9 mouse cellular contexts compared by ENCODE assay signal in genomic region chr4:136149045-136149379, GRCm38 (mm10). TPM values are rescaled to one million over a fixed set of nuclear protein-coding genes. Genes with fewer than 3 reads are reported as not detected.
DNase-seq lines count a peak whose midpoint lies in the region; ATAC-seq and TF ChIP-seq lines count a peak whose summit lies in the region.
"Had no signal": no experiment of that assay in that cellular context is flagged by ENCODE, and none has a peak within 500 bp of the region (broad histone marks: within the 10 kb centered on the region; RNA-seq: fewer than 3 reads in every experiment).

No protein-coding gene starts in this region.

- no peak overlapping the region for H3K9ac ChIP-seq in hindbrain, postnatal 0 days (replicated peaks; ENCODE audit: low read length)
- no peak overlapping the region for H3K9ac ChIP-seq in midbrain, embryonic 11.5 days (ENCODE audit: low read length)
- no peak overlapping the region for H3K9ac ChIP-seq in midbrain, embryonic 15.5 days
- no peak overlapping the region for H3K9ac ChIP-seq in neural tube, embryonic 13.5 days

- H3K9me3 ChIP-seq in hindbrain, embryonic 10.5 days: peaks cover 3% of the 10 kb centered on the region; the same call in 1 of the 2 replicates
- no peaks in the 10 kb centered on the region for H3K9me3 ChIP-seq in hindbrain, postnatal 0 days (ENCODE audit: low read length)
- H3K9me3 ChIP-seq in midbrain, embryonic 11.5 days (ENCODE audit: control insufficient read depth, low read length): no peaks in the 10 kb centered on the region
- H3K9me3 ChIP-seq in midbrain, embryonic 15.5 days: no peaks in the 10 kb centered on the region
- no peaks in the 10 kb centered on the region for H3K9me3 ChIP-seq in neural tube, embryonic 13.5 days

- H3K4me1 ChIP-seq in hindbrain, embryonic 10.5 days (replicated peaks): peaks cover 71% of the 10 kb centered on the region
- peaks cover 3% of the 10 kb centered on the region; the same call in 1 of the 2 replicates for H3K4me1 ChIP-seq in hindbrain, postnatal 0 days (ENCODE audit: insufficient read depth, low read length)
- H3K4me1 ChIP-seq in midbrain, embryonic 11.5 days (ENCODE audit: control insufficient read depth, insufficient read depth, low read length): peaks cover 40% of the 10 kb centered on the region
- H3K4me1 ChIP-seq in midbrain, embryonic 15.5 days: peaks cover 30% of the 10 kb centered on the region
- peaks cover 8% of the 10 kb centered on the region for H3K4me1 ChIP-seq in embryonic fibroblast, embryonic 13.5 days (ENCODE audit: control insufficient read depth, insufficient read depth, low read length)
- H3K4me1 ChIP-seq in neural tube, embryonic 13.5 days (replicated peaks): peaks cover 52% of the 10 kb centered on the region

- TF ChIP-seq POLR2A in embryonic fibroblast, embryonic 13.5 days (IDR thresholded peaks at IDR 0.05; ENCODE audit: low read depth, low read length): no peak

- peak overlapping the region; percentile 100 for H3K27ac ChIP-seq in hindbrain, embryonic 10.5 days
- H3K27ac ChIP-seq in hindbrain, postnatal 0 days: no peak overlapping the region
- peak overlapping the region; percentile 36; the same call in 1 of the 2 replicates for H3K27ac ChIP-seq in midbrain, embryonic 11.5 days (ENCODE audit: low read depth, low read length)
- H3K27ac ChIP-seq in midbrain, embryonic 15.5 days: no peak overlapping the region
- peak overlapping the region; percentile 71; the same call in 1 of the 2 replicates for H3K27ac ChIP-seq in embryonic fibroblast, embryonic 13.5 days (ENCODE audit: insufficient read depth, low read length)
- H3K27ac ChIP-seq in neural tube, embryonic 13.5 days (replicated peaks): peak overlapping the region; percentile 93; the same call in 1 of the 2 replicates

- no peak for ATAC-seq in hindbrain, postnatal 0 days
- no peak for ATAC-seq in midbrain, embryonic 11.5 days (ENCODE audit: low FRiP score)
- ATAC-seq in midbrain, embryonic 15.5 days (replicated peaks): no peak
- no peak for ATAC-seq in neural tube, embryonic 13.5 days (ENCODE audit: low read depth)
- ATAC-seq in megakaryocyte-erythroid progenitor cell, adult 5-6 weeks (replicated peaks; ENCODE audit: low FRiP score, low TSS enrichment, poor library complexity, severe bottlenecking): no peak

- WGBS in hindbrain, embryonic 10.5 days: 74% methylated on average over 2 of the region's 2 CpGs
- 84% methylated on average over 2 of the region's 2 CpGs for WGBS in hindbrain, postnatal 0 days
- WGBS in midbrain, embryonic 11.5 days: 77% methylated on average over 2 of the region's 2 CpGs
- 82% methylated on average over 2 of the region's 2 CpGs for WGBS in midbrain, embryonic 15.5 days
- WGBS in neural tube, embryonic 13.5 days: 90% methylated on average over 2 of the region's 2 CpGs

- DNase-seq in hindbrain, embryonic 10.5 days (ENCODE audit: low spot score): no peak
- no peak for DNase-seq in hindbrain, postnatal 0 days (ENCODE audit: low spot score)
- peak; percentile 88 for DNase-seq in midbrain, embryonic 11.5 days (ENCODE audit: low spot score, missing footprints)
- DNase-seq in left cerebral cortex, adult 18-20 months (ENCODE audit: low spot score in 2 of 2): no peak
- DNase-seq: cerebellum, postnatal 36 days had no signal

- peaks cover 11% of the 10 kb centered on the region; the same call in 1 of the 2 replicates for H3K27me3 ChIP-seq in hindbrain, embryonic 10.5 days (ENCODE audit: insufficient read depth, poor library complexity, severe bottlenecking)
- H3K27me3 ChIP-seq in hindbrain, postnatal 0 days (ENCODE audit: insufficient read depth, low read length): peaks cover 13% of the 10 kb centered on the region
- H3K27me3 ChIP-seq in midbrain, embryonic 11.5 days (ENCODE audit: control insufficient read depth, insufficient read depth, low read length): no peaks in the 10 kb centered on the region
- H3K27me3 ChIP-seq in midbrain, embryonic 15.5 days (replicated peaks): 0 out of 2 replicates have a peak, but pooled peaks cover 4% of the 10 kb centered on the region
- H3K27me3 ChIP-seq in neural tube, embryonic 13.5 days: peaks cover 24% of the 10 kb centered on the region

- H3K4me2 ChIP-seq in hindbrain, postnatal 0 days (ENCODE audit: low read depth, low read length): no peak overlapping the region
- H3K4me2 ChIP-seq in midbrain, embryonic 11.5 days: no peak overlapping the region
- H3K4me2 ChIP-seq in midbrain, embryonic 15.5 days: no peak overlapping the region
- H3K4me2 ChIP-seq in neural tube, embryonic 13.5 days: no peak overlapping the region

- peaks cover 13% of the 10 kb centered on the region for H3K36me3 ChIP-seq in hindbrain, embryonic 10.5 days
- H3K36me3 ChIP-seq in hindbrain, postnatal 0 days (ENCODE audit: insufficient read depth, low read length): no peaks in the 10 kb centered on the region
- no peaks in the 10 kb centered on the region for H3K36me3 ChIP-seq in midbrain, embryonic 11.5 days (ENCODE audit: control insufficient read depth, insufficient read depth, low read length)
- no peaks in the 10 kb centered on the region for H3K36me3 ChIP-seq in midbrain, embryonic 15.5 days (replicated peaks)
- H3K36me3 ChIP-seq in neural tube, embryonic 13.5 days: no peaks in the 10 kb centered on the region

- peak overlapping the region; percentile 92 for H3K4me3 ChIP-seq in hindbrain, embryonic 10.5 days
- no peak overlapping the region for H3K4me3 ChIP-seq in hindbrain, postnatal 0 days (ENCODE audit: low read length)
- H3K4me3 ChIP-seq in midbrain, embryonic 11.5 days (ENCODE audit: low read depth, low read length): no peak overlapping the region
- H3K4me3 ChIP-seq in midbrain, embryonic 15.5 days: no peak overlapping the region
- H3K4me3 ChIP-seq in embryonic fibroblast, embryonic 13.5 days (ENCODE audit: insufficient read depth, low read length): no peak overlapping the region
- no peak overlapping the region for H3K4me3 ChIP-seq in neural tube, embryonic 13.5 days

- no peak for TF ChIP-seq CTCF in hindbrain, postnatal 0 days (IDR thresholded peaks at IDR 0.05; ENCODE audit: low read depth)
- TF ChIP-seq CTCF in embryonic fibroblast, embryonic 13.5 days (IDR thresholded peaks at IDR 0.05; ENCODE audit: borderline replicate concordance, insufficient read depth, low read length): no peak

RNA-seq across cellular contexts. Expression of gene Id3, which starts 5.7 kb away (rescaled TPM):
- polyA plus RNA-seq in hindbrain, embryonic 10.5 days (2016; fragmentation: Nextera tagmentation; extraction: Ambion mirVana): 576 and 684 TPM in 2 replicates
- 204 and 344 TPM in 2 replicates for total RNA-seq in hindbrain, postnatal 0 days (2014; rRNA removed)
- polyA plus RNA-seq in hindbrain, postnatal 0 days (2015; fragmentation: Nextera tagmentation; extraction: Ambion mirVana): 253 and 254 TPM in 2 replicates
- 500 and 543 TPM in 2 replicates for polyA plus RNA-seq in midbrain, embryonic 11.5 days (2014; fragmentation: Nextera tagmentation; extraction: Ambion mirVana)
- polyA plus RNA-seq in midbrain, embryonic 15.5 days (2015; fragmentation: Nextera tagmentation; extraction: Ambion mirVana): 127 and 151 TPM in 2 replicates
- 201 and 239 TPM in 2 replicates for polyA plus RNA-seq in embryonic fibroblast, embryonic 13.5 days (2011; ENCODE audit: insufficient read length, low read depth, missing spikeins)
- 235 and 273 TPM in 2 replicates for polyA plus RNA-seq in neural tube, embryonic 13.5 days (2015; fragmentation: Nextera tagmentation; extraction: Ambion mirVana)
- 1.5 and 7.8 TPM in 2 replicates for total RNA-seq in megakaryocyte-erythroid progenitor cell, adult 5-6 weeks (2014; fragmentation: Nextera tagmentation)
- 1.9 and 3.1 TPM in 2 replicates for total RNA-seq in megakaryocyte-erythroid progenitor cell, adult 5-6 weeks (2017)
- 10 to 100 TPM; 34.9 to 43.2 TPM for total RNA-seq in left cerebral cortex, adult 18-20 months (2021)

RNA-seq across cellular contexts. Expression of gene E2f2, which starts 23.2 kb away (rescaled TPM):
- 9.0 and 9.4 TPM in 2 replicates for polyA plus RNA-seq in hindbrain, embryonic 10.5 days (2016; fragmentation: Nextera tagmentation; extraction: Ambion mirVana)
- 3.5 and 3.7 TPM in 2 replicates for total RNA-seq in hindbrain, postnatal 0 days (2014; rRNA removed)
- polyA plus RNA-seq in hindbrain, postnatal 0 days (2015; fragmentation: Nextera tagmentation; extraction: Ambion mirVana): 2.3 and 2.4 TPM in 2 replicates
- polyA plus RNA-seq in midbrain, embryonic 11.5 days (2014; fragmentation: Nextera tagmentation; extraction: Ambion mirVana): 6.8 and 8.0 TPM in 2 replicates
- 2.2 and 2.3 TPM in 2 replicates for polyA plus RNA-seq in midbrain, embryonic 15.5 days (2015; fragmentation: Nextera tagmentation; extraction: Ambion mirVana)
- polyA plus RNA-seq in embryonic fibroblast, embryonic 13.5 days (2011; ENCODE audit: insufficient read length, low read depth, missing spikeins): 0.78 and 1.1 TPM in 2 replicates
- polyA plus RNA-seq in neural tube, embryonic 13.5 days (2015; fragmentation: Nextera tagmentation; extraction: Ambion mirVana): 2.5 and 3.3 TPM in 2 replicates
- total RNA-seq in megakaryocyte-erythroid progenitor cell, adult 5-6 weeks (2014; fragmentation: Nextera tagmentation): 11.1 and 17.0 TPM in 2 replicates
- 4.5 and 10.2 TPM in 2 replicates for total RNA-seq in megakaryocyte-erythroid progenitor cell, adult 5-6 weeks (2017)
- under 1 TPM; 0.30 to 0.40 TPM for total RNA-seq in left cerebral cortex, adult 18-20 months (2021)

RNA-seq across cellular contexts. Expression of gene Asap3, which starts 57.2 kb away (rescaled TPM):
- polyA plus RNA-seq in hindbrain, embryonic 10.5 days (2016; fragmentation: Nextera tagmentation; extraction: Ambion mirVana): 5.2 and 6.5 TPM in 2 replicates
- 9.1 and 10.5 TPM in 2 replicates for total RNA-seq in hindbrain, postnatal 0 days (2014; rRNA removed)
- 4.1 TPM in 2 replicates for polyA plus RNA-seq in hindbrain, postnatal 0 days (2015; fragmentation: Nextera tagmentation; extraction: Ambion mirVana)
- polyA plus RNA-seq in midbrain, embryonic 11.5 days (2014; fragmentation: Nextera tagmentation; extraction: Ambion mirVana): 2.8 and 3.2 TPM in 2 replicates
- polyA plus RNA-seq in midbrain, embryonic 15.5 days (2015; fragmentation: Nextera tagmentation; extraction: Ambion mirVana): 5.1 and 5.2 TPM in 2 replicates
- polyA plus RNA-seq in embryonic fibroblast, embryonic 13.5 days (2011; ENCODE audit: insufficient read length, low read depth, missing spikeins): 7.0 and 8.5 TPM in 2 replicates
- 8.6 and 8.8 TPM in 2 replicates for polyA plus RNA-seq in neural tube, embryonic 13.5 days (2015; fragmentation: Nextera tagmentation; extraction: Ambion mirVana)
- not detected in 2 replicates for total RNA-seq in megakaryocyte-erythroid progenitor cell, adult 5-6 weeks (2014; fragmentation: Nextera tagmentation)
- total RNA-seq in megakaryocyte-erythroid progenitor cell, adult 5-6 weeks (2017): not detected in 2 replicates
- total RNA-seq in left cerebral cortex, adult 18-20 months (2021): 1 to 10 TPM; 2.6 to 3.0 TPM

Comparison
In these comparisons a context has a peak if more than half of its experiments do, and no peak if none do; other contexts are left out.
1. H3K27ac ChIP-seq: peak in hindbrain, embryonic 10.5 days (single experiment), midbrain, embryonic 11.5 days (single experiment), embryonic fibroblast, embryonic 13.5 days (single experiment) and neural tube, embryonic 13.5 days (single experiment); none in hindbrain, postnatal 0 days (single experiment) and midbrain, embryonic 15.5 days (single experiment).